Mouse (Mus musculus): ENCODE data around the gene Coq9. TPM values are rescaled to one million over a fixed set of nuclear protein-coding genes. Genes with fewer than 3 reads are reported as not detected.

Coq9 gene
- polyA plus RNA-seq, 1 experiment from 2014 or later, result 118 TPM

DNA sequence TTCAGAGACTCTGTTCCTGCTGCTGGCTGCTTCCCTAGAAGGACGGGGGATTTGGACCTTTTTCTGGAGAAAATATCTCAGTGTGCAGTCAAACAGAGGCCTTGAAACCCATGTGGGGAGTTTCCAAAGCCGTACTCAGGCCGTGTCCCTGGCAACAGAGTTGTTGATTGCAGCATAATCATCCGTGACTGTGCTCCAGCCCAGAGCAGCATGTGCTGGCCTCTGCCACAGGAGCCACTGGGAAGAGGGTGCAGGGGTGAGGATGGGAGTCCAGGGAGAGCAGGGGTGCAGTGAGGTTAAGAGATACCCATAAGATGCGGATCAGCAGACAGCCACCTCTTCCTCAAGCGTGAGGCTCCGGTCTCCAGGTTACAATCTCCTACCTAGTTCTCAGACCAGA is 30.6 kb upstream of the Coq9 start:
- no peak overlapping the region for H3K9ac ChIP-seq
- H3K27me3 ChIP-seq (replicated peaks), result peaks cover 29% of the 10 kb centered on the region
- H3K27ac ChIP-seq (ENCODE audit: poor library complexity, severe bottlenecking), result no peak overlapping the region
- 67% methylated on average over 7 of the region's 7 CpGs for WGBS
- H3K36me3 ChIP-seq, result no peaks in the 10 kb centered on the region
- no peak overlapping the region for H3K4me2 ChIP-seq
- H3K4me3 ChIP-seq, result no peak overlapping the region
- no peaks in the 10 kb centered on the region for H3K9me3 ChIP-seq (replicated peaks)
- ATAC-seq (ENCODE audit: insufficient number of reproducible peaks, low FRiP score), result no peak
- H3K4me1 ChIP-seq (replicated peaks), result peaks cover 31% of the 10 kb centered on the region

DNA sequence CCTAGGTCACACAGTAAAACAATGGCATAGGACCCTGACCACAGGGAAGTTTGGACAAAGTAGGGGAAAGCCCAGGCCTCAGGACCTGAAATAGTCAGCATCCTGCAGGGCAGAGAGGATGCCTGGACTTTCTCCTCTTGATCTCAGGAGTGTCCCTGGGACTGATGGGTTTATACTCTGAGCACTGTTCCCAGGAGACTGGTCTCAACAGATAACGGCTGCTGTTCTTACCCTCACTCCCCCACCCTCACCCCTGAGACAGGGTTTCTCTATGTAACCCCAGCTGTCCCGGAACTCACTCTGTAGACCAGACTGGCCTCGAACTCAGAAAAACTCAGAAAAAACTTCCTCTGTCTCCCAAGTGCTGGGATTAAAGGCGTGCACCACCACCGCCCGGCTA is 29.7 kb upstream of the Coq9 start:
- Histone ChIP-seq H3K9me3 (replicated peaks) (no peaks in the 10 kb centered on the region), H3K4me3 (no peak overlapping the region), H3K9ac (no peak overlapping the region), H3K36me3 (no peaks in the 10 kb centered on the region), H3K27me3 (replicated peaks) (peaks cover 29% of the 10 kb centered on the region), H3K27ac (ENCODE audit: poor library complexity, severe bottlenecking) (no peak overlapping the region), H3K4me1 (replicated peaks) (peaks cover 22% of the 10 kb centered on the region), H3K4me2 (no peak overlapping the region)
- ATAC-seq (ENCODE audit: insufficient number of reproducible peaks, low FRiP score), result no peak
- 71% methylated on average over 6 of the region's 6 CpGs for WGBS

DNA sequence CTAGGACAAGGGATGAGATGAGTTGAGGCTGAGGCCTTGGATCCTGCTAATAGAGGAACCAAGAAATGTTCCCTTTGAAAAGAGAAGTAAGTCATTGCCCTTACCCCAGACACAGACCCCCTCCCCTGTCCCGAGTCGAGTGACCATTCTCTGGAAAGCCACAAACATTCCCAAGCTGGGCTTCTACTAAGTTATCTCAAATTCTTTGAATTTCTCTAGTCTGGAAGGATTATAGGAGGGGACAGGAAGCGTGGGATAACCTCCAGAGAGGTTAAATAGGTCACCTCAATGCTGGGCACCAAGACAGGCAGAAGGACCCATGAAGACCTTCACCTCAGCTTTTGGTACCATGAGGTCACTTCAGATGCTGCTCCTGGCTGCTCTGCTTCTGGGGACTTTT is 28.0 kb upstream of the Coq9 start, which contains the start of gene Ccl17:
Gene Ccl17 (plus strand): TSS at position 301 of the 400 bp plus-strand sequence.
- H3K4me3 ChIP-seq, result no peak within 1 kb of the TSS
- H3K4me2 ChIP-seq, result no peak within 1 kb of the TSS
- peaks cover 9% of the 10 kb centered on the region; the same call in 1 of the 2 replicates for H3K4me1 ChIP-seq (replicated peaks)
- no peak for ATAC-seq (ENCODE audit: insufficient number of reproducible peaks, low FRiP score)
- peaks cover 29% of the 10 kb centered on the region for H3K27me3 ChIP-seq (replicated peaks)
- H3K27ac ChIP-seq (ENCODE audit: poor library complexity, severe bottlenecking), result no peak within 1 kb of the TSS
- H3K36me3 ChIP-seq, result no peaks in the 10 kb centered on the region
- no peak within 1 kb of the TSS for H3K9ac ChIP-seq
- no peaks in the 10 kb centered on the region for H3K9me3 ChIP-seq (replicated peaks)
- WGBS, result 15% methylated on average over 3 of the region's 3 CpGs

DNA sequence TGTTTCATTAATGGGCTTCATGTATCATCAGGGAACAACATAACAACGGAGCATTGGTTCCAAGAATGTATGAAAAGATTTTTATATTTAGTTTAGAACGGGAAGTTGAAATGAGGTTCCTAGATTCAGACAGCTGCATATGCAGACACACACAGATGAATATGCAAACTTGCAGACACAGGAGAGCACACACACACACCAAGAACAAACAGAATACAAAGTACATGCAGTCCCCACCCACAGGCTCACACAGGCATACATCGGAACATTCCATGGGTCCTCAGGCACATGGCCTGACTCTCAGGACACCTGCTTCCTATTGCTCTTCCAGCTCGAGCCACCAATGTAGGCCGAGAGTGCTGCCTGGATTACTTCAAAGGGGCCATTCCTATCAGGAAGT is 27.3 kb upstream of the Coq9 start:
- Histone ChIP-seq H3K27ac (ENCODE audit: poor library complexity, severe bottlenecking) (no peak overlapping the region), H3K4me2 (no peak overlapping the region), H3K4me3 (no peak overlapping the region), H3K27me3 (replicated peaks) (peaks cover 27% of the 10 kb centered on the region), H3K36me3 (no peaks in the 10 kb centered on the region), H3K9ac (no peak overlapping the region), H3K9me3 (replicated peaks) (no peaks in the 10 kb centered on the region), H3K4me1 (replicated peaks) (peaks cover 9% of the 10 kb centered on the region; the same call in 1 of the 2 replicates)
- ATAC-seq (ENCODE audit: insufficient number of reproducible peaks, low FRiP score), result no peak
- 76% methylated on average over 5 of the region's 5 CpGs for WGBS

DNA sequence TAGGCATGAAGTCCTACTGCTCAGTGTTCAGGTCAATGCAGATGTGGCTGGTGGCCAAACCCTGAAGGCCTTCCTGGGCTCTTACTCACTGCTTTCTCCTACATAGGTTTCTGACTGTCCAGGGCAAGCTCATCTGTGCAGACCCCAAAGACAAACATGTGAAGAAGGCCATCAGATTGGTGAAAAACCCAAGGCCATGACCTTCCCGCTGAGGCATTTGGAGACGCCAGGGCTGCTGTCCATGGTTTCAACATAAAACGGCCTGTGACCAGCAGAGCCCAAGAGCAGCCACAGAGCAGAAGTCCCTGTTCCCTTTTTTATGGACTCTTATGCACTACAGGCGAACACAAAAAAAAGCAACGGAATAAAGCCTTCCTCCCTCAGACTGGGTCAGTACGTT is 26.5 kb upstream of the Coq9 start:
- no peak for ATAC-seq (ENCODE audit: insufficient number of reproducible peaks, low FRiP score)
- H3K36me3 ChIP-seq, result no peaks in the 10 kb centered on the region
- H3K4me1 ChIP-seq (replicated peaks), result peaks cover 9% of the 10 kb centered on the region; the same call in 1 of the 2 replicates
- no peak overlapping the region for H3K9ac ChIP-seq
- no peak overlapping the region for H3K4me2 ChIP-seq
- H3K4me3 ChIP-seq, result no peak overlapping the region
- peaks cover 21% of the 10 kb centered on the region for H3K27me3 ChIP-seq (replicated peaks)
- 65% methylated on average over 6 of the region's 6 CpGs for WGBS
- no peaks in the 10 kb centered on the region for H3K9me3 ChIP-seq (replicated peaks)
- no peak overlapping the region for H3K27ac ChIP-seq (ENCODE audit: poor library complexity, severe bottlenecking)

DNA sequence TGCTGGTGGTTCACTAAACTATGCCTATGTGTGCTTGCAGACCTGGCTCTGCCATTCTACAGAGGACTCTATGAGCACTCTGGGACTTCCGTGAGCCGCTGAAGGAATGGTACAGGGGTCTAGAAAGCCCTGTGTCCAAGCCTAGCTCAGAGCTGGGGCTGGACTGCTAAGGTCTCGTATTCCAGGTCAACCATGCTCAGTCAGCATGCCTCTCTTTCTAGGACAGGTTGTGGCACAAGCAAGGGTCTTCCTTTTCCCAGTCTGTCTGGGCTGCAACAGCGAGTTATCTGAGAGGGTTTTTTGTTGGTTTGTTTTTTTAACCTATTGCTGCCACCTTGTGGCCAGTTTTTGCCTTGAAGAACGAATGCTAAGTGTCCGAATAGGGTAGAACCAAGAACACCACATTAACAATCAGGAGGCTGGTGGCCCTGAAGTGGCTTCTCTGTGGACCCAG is 25.4 kb upstream of the Coq9 start:
- no peaks in the 10 kb centered on the region for H3K36me3 ChIP-seq
- peak; percentile 29; the same call in 1 of the 2 replicates for ATAC-seq (ENCODE audit: insufficient number of reproducible peaks, low FRiP score)
- H3K9ac ChIP-seq, result no peak overlapping the region
- no peak overlapping the region for H3K4me2 ChIP-seq
- H3K27ac ChIP-seq (ENCODE audit: poor library complexity, severe bottlenecking), result no peak overlapping the region
- 0 out of 2 replicates have a peak, but pooled peaks cover 12% of the 10 kb centered on the region for H3K27me3 ChIP-seq (replicated peaks)
- no peak overlapping the region for H3K4me3 ChIP-seq
- H3K4me1 ChIP-seq (replicated peaks), result peaks cover 3% of the 10 kb centered on the region; the same call in 1 of the 2 replicates
- no peaks in the 10 kb centered on the region for H3K9me3 ChIP-seq (replicated peaks)
- WGBS, result 28% methylated on average over 6 of the region's 6 CpGs

DNA sequence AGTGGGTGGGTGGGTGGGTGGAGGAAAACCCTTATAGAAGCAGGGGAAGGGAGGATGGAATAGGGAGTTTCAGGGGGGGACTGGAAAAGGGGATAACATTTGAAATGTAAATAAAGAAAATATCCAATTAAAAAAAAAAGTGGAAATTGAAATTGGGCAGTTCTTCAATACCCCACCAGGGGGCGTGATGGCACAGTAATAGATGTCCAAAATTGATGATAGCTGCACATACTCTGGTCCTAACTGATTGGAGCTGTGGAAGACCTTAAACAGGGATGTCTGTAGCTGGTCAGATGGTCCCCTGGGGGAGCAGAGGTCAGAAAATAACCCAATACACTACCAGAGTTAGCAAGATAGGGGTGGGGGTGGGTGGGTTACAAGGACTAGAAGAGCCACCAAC is 23.6 kb upstream of the Coq9 start:
- 0 out of 2 replicates have a peak, but pooled peaks cover 7% of the 10 kb centered on the region for H3K27me3 ChIP-seq (replicated peaks)
- no peak overlapping the region; the same call in 1 of the 2 replicates for H3K9ac ChIP-seq
- H3K4me3 ChIP-seq, result no peak overlapping the region
- no peaks in the 10 kb centered on the region for H3K36me3 ChIP-seq
- no peaks in the 10 kb centered on the region for H3K9me3 ChIP-seq (replicated peaks)
- H3K4me1 ChIP-seq (replicated peaks), result no peaks in the 10 kb centered on the region
- no peak overlapping the region for H3K27ac ChIP-seq (ENCODE audit: poor library complexity, severe bottlenecking)
- WGBS, result 0% methylated on average over 1 of the region's 1 CpGs
- no peak for ATAC-seq (ENCODE audit: insufficient number of reproducible peaks, low FRiP score)
- H3K4me2 ChIP-seq, result no peak overlapping the region

DNA sequence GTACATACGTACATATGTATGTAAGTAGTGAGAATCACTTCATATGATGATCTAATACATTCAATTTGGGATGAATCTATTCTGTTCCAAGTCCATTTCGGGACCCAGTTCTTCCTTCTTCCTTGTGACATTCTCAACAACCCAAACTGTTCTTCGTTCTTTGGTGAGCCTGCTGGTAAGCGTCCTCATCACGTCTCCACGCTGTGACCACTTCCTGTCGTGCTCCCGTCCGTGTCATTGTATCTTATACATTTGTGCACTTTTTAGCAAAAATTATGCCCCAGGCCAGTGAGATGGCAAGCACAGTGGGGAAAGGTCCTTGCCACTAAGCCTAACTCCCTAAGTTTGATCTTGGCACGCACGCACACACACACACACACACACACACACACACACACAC is 20.2 kb upstream of the Coq9 start:
- Histone ChIP-seq H3K4me1 (replicated peaks) (no peaks in the 10 kb centered on the region), H3K4me2 (no peak overlapping the region), H3K9me3 (replicated peaks) (no peaks in the 10 kb centered on the region), H3K27ac (ENCODE audit: poor library complexity, severe bottlenecking) (no peak overlapping the region), H3K4me3 (no peak overlapping the region), H3K36me3 (peaks cover 30% of the 10 kb centered on the region), H3K9ac (no peak overlapping the region), H3K27me3 (replicated peaks) (no peaks in the 10 kb centered on the region)
- WGBS, result 83% methylated on average over 11 of the region's 11 CpGs
- ATAC-seq (ENCODE audit: insufficient number of reproducible peaks, low FRiP score), result no peak

DNA sequence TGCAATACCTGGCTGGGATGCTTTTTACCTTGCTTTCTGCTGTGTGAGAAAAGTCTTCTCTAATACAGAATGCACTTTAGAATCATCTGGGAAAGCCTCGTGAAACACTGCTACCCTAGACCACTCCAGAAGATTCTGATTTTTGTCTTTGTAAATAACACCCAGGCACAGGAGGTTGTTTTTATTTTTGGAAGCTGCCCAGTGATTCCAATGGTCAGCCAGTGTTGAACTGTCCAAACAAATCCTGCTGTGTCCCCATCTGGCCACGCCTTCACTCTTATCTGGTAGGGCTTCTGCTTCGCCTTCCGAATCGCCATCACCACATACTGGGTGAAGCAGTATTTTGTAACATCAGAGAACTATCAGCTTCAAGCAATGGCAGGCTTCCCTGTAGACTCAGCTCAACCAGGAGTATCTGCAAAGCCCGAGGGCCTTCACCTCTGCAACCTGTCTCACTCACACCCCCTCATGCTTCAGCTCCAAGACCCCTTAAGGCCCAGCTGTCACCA is 18.4 kb upstream of the Coq9 start:
- WGBS, result 41% methylated on average over 6 of the region's 6 CpGs
- H3K36me3 ChIP-seq, result peaks cover 47% of the 10 kb centered on the region

DNA sequence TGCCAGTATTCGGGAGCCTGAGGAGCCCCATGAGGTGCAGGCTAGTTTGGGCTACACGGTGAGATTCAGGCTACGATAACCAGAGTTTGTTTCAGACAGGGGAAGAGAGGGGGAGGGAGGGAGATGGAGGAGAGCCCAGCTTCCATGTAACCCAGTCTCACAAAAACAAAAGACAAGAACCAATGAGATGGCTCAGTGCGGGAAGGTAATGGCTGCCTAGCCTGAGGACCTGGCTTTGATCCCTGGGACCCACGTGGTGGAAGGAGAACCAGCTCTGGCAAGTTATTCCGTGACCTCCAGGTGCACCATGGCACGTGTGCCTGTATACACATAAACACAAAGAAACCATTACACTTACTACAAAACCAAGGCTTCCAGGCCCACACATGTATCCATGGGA is 17.6 kb upstream of the Coq9 start:
- Histone ChIP-seq H3K4me1 (replicated peaks) (no peaks in the 10 kb centered on the region), H3K27me3 (replicated peaks) (no peaks in the 10 kb centered on the region), H3K4me3 (no peak overlapping the region), H3K27ac (ENCODE audit: poor library complexity, severe bottlenecking) (no peak overlapping the region), H3K9ac (no peak overlapping the region), H3K36me3 (peaks cover 55% of the 10 kb centered on the region), H3K4me2 (no peak overlapping the region), H3K9me3 (replicated peaks) (no peaks in the 10 kb centered on the region)
- no peak for ATAC-seq (ENCODE audit: insufficient number of reproducible peaks, low FRiP score)
- 90% methylated on average over 7 of the region's 7 CpGs for WGBS

More for the DNA sequence above, 18.4 kb upstream of the Coq9 start:
- Histone ChIP-seq H3K9me3 (replicated peaks) (no peaks in the 10 kb centered on the region), H3K4me3 (no peak overlapping the region), H3K4me1 (replicated peaks) (no peaks in the 10 kb centered on the region), H3K9ac (no peak overlapping the region), H3K4me2 (no peak overlapping the region), H3K27me3 (replicated peaks) (no peaks in the 10 kb centered on the region), H3K27ac (ENCODE audit: poor library complexity, severe bottlenecking) (no peak overlapping the region)
- 0 out of 2 replicates have a peak, but pooled peaks have one; percentile 37 for ATAC-seq (ENCODE audit: insufficient number of reproducible peaks, low FRiP score)

DNA sequence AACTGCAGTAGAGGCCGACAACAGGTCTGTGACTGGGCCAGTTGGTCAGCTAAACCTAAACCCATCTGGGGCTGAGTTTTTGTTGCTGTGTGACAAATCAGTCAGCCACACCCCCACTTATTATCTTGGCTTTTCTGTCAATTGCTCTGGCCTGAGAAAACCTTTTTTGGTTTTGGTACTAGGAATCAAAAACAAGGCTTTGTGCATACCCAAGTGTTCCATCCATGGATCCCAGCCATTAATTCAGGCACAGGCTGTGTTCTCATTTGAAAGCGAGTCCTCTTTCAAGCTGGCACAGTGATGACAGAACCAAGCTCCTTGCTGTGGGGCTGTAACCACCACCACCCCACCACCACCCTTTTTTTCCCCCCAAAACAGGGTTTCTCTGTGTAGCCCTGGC is 16.7 kb upstream of the Coq9 start:
- H3K27ac ChIP-seq (ENCODE audit: poor library complexity, severe bottlenecking), result no peak overlapping the region
- H3K4me2 ChIP-seq, result no peak overlapping the region
- H3K9me3 ChIP-seq (replicated peaks), result no peaks in the 10 kb centered on the region
- H3K9ac ChIP-seq, result no peak overlapping the region
- H3K4me3 ChIP-seq, result no peak overlapping the region
- no peak for ATAC-seq (ENCODE audit: insufficient number of reproducible peaks, low FRiP score)
- 94% methylated on average over 2 of the region's 2 CpGs for WGBS
- H3K4me1 ChIP-seq (replicated peaks), result no peaks in the 10 kb centered on the region
- H3K27me3 ChIP-seq (replicated peaks), result no peaks in the 10 kb centered on the region
- H3K36me3 ChIP-seq, result peaks cover 58% of the 10 kb centered on the region
